Mouse (Mus musculus) limb, embryonic 11.5 days (tissue): ENCODE measurements around the gene Kank1. TPM values are rescaled to one million over a fixed set of nuclear protein-coding genes. Genes with fewer than 3 reads are reported as not detected.

Experiments
- ATAC-seq: fragments of 200-750 bp; cut with Nextera tagmentation; 2 replicates; pipeline ENCODE4 v1.8.0; 2017; ENCODE audit warnings: low read depth; ENCODE audit not compliant: insufficient number of reproducible peaks, low FRiP score, low TSS enrichment
- DNase-seq: peaks from one replicate; pipeline ENCODE4 v3.0.0-alpha.2; 2015; ENCODE audit warnings: low spot score
- H3K27ac ChIP-seq: fragments of 300-500 bp; sonication (generic); replicated peaks from 2 replicates; pipeline ENCODE4 v1.5.1; 2014; ENCODE audit warnings: low read depth, mild to moderate bottlenecking, low read length
- H3K27me3 ChIP-seq: fragments of 300-500 bp; sonication (generic); 2 replicates; pipeline ENCODE4 v1.6.1; 2014; ENCODE audit warnings: mild to moderate bottlenecking, low read length, mixed read lengths; ENCODE audit not compliant: control insufficient read depth, insufficient read depth
- H3K36me3 ChIP-seq: fragments of 300-500 bp; sonication (generic); 2 replicates; pipeline ENCODE4 v1.6.1; 2014; ENCODE audit warnings: mild to moderate bottlenecking, low read length, moderate library complexity, mixed read lengths; ENCODE audit not compliant: control insufficient read depth, insufficient read depth
- H3K4me1 ChIP-seq: fragments of 300-500 bp; sonication (generic); 2 replicates; pipeline ENCODE4 v1.6.1; 2014; ENCODE audit warnings: low read length, mixed read lengths; ENCODE audit not compliant: control insufficient read depth, insufficient read depth
- H3K4me2 ChIP-seq: fragments of 300-500 bp; sonication (generic); 2 replicates; pipeline ENCODE4 v1.6.1; 2014; ENCODE audit warnings: low read depth, mild to moderate bottlenecking, moderate library complexity; ENCODE audit not compliant: severe bottlenecking
- H3K4me3 ChIP-seq: fragments of 300-500 bp; sonication (generic); 2 replicates; pipeline ENCODE4 v1.5.1; 2014; ENCODE audit warnings: low read depth, low read length
- H3K9ac ChIP-seq: fragments of 300-500 bp; sonication (generic); 2 replicates; pipeline ENCODE4 v1.6.1; 2014; ENCODE audit warnings: mild to moderate bottlenecking, low read length
- H3K9me3 ChIP-seq: fragments of 300-500 bp; sonication (generic); 2 replicates; pipeline ENCODE4 v1.6.1; 2016; ENCODE audit warnings: low read length; ENCODE audit not compliant: control insufficient read depth
- WGBS: fragments of 180-500 bp; shearing (Covaris S2); extraction: QIAGEN DNeasy Blood & Tissue Kit; methylation state at CpG from one replicate; pipeline ENCODE4 v1.1.7; 2014; 5-methylcytosine and 5-hydroxymethylcytosine counted together
- polyA plus RNA-seq: library from polyadenylated mRNA; unstranded; fragments of >200 nt; fragmentation: Nextera tagmentation; extraction: Ambion mirVana; gene quantifications from 2 replicates; pipeline ENCODE4 v1.2.1, GENCODE M21; 2014

Gene Kank1
- polyA plus RNA-seq, 1 experiment from 2014 or later = 41.7 TPM

- no peaks in the 10 kb centered on the region for H3K27me3 ChIP-seq
- ATAC-seq = no peak
- 86% methylated on average over 7 of the region's 7 CpGs for WGBS
- DNase-seq = no peak
- no peak overlapping the region for H3K4me2 ChIP-seq
- no peak overlapping the region for H3K9ac ChIP-seq
- no peaks in the 10 kb centered on the region for H3K9me3 ChIP-seq
- no peak overlapping the region for H3K27ac ChIP-seq
- H3K36me3 ChIP-seq = no peaks in the 10 kb centered on the region
- peaks cover 6% of the 10 kb centered on the region for H3K4me1 ChIP-seq
- no peak overlapping the region for H3K4me3 ChIP-seq
Measured at GRCm38 (mm10) chr19:25372794-25373193, 136.0 kb downstream of the Kank1 start.

GRCm38 (mm10) chr19:25373594-25373993, 136.8 kb downstream of the Kank1 start:
- no peaks in the 10 kb centered on the region for H3K36me3 ChIP-seq
- no peak for ATAC-seq
- H3K9me3 ChIP-seq = no peaks in the 10 kb centered on the region
- no peak overlapping the region for H3K9ac ChIP-seq
- no peak overlapping the region for H3K27ac ChIP-seq
- no peak overlapping the region for H3K4me3 ChIP-seq
- no peak overlapping the region for H3K4me2 ChIP-seq
- H3K27me3 ChIP-seq = no peaks in the 10 kb centered on the region
- WGBS = 70% methylated on average over 3 of the region's 3 CpGs
- peaks cover 6% of the 10 kb centered on the region for H3K4me1 ChIP-seq
- no peak for DNase-seq

GRCm38 (mm10) chr19:25374191-25374590, 137.4 kb downstream of the Kank1 start:
- peaks cover 6% of the 10 kb centered on the region for H3K4me1 ChIP-seq
- no peaks in the 10 kb centered on the region for H3K9me3 ChIP-seq
- H3K4me2 ChIP-seq = no peak overlapping the region
- no peaks in the 10 kb centered on the region for H3K36me3 ChIP-seq
- DNase-seq (no peak), ATAC-seq (no peak)
- H3K27ac ChIP-seq = no peak overlapping the region
- no peak overlapping the region for H3K4me3 ChIP-seq
- 61% methylated on average over 9 of the region's 9 CpGs for WGBS
- no peak overlapping the region for H3K9ac ChIP-seq
- no peaks in the 10 kb centered on the region for H3K27me3 ChIP-seq

- ATAC-seq = no peak
- Histone ChIP-seq H3K36me3 (no peaks in the 10 kb centered on the region), H3K4me3 (no peak overlapping the region), H3K27ac (peak overlapping the region; percentile 9; the same call in 1 of the 2 replicates), H3K9me3 (no peaks in the 10 kb centered on the region), H3K4me1 (peaks cover 6% of the 10 kb centered on the region), H3K27me3 (no peaks in the 10 kb centered on the region), H3K4me2 (no peak overlapping the region), H3K9ac (no peak overlapping the region)
- WGBS = 9% methylated on average over 12 of the region's 12 CpGs
- peak; percentile 39 for DNase-seq
Measured at GRCm38 (mm10) chr19:25374926-25375325, 138.2 kb downstream of the Kank1 start.

GRCm38 (mm10) chr19:25376871-25377270, 140.1 kb downstream of the Kank1 start:
- Histone ChIP-seq H3K4me1 (peaks cover 6% of the 10 kb centered on the region), H3K36me3 (no peaks in the 10 kb centered on the region), H3K4me3 (no peak overlapping the region), H3K9ac (no peak overlapping the region), H3K9me3 (no peaks in the 10 kb centered on the region), H3K27ac (no peak overlapping the region), H3K4me2 (no peak overlapping the region), H3K27me3 (no peaks in the 10 kb centered on the region)
- WGBS = 82% methylated on average over 13 of the region's 13 CpGs
- ATAC-seq (no peak), DNase-seq (no peak)

GRCm38 (mm10) chr19:25380675-25381074, 143.9 kb downstream of the Kank1 start:
- no peaks in the 10 kb centered on the region for H3K9me3 ChIP-seq
- DNase-seq (no peak), ATAC-seq (no peak)
- H3K27ac ChIP-seq = no peak overlapping the region
- H3K36me3 ChIP-seq = no peaks in the 10 kb centered on the region
- H3K9ac ChIP-seq = no peak overlapping the region
- no peak overlapping the region for H3K4me2 ChIP-seq
- no peak overlapping the region for H3K4me3 ChIP-seq
- 91% methylated on average over 9 of the region's 9 CpGs for WGBS
- H3K27me3 ChIP-seq = no peaks in the 10 kb centered on the region
- peaks cover 7% of the 10 kb centered on the region; the same call in 1 of the 2 replicates for H3K4me1 ChIP-seq

- no peak overlapping the region for H3K4me2 ChIP-seq
- peaks cover 7% of the 10 kb centered on the region; the same call in 1 of the 2 replicates for H3K4me1 ChIP-seq
- no peak overlapping the region for H3K4me3 ChIP-seq
- DNase-seq (no peak), ATAC-seq (no peak)
- no peaks in the 10 kb centered on the region for H3K9me3 ChIP-seq
- no peak overlapping the region for H3K27ac ChIP-seq
- H3K36me3 ChIP-seq = no peaks in the 10 kb centered on the region
- H3K9ac ChIP-seq = no peak overlapping the region
- WGBS = 62% methylated on average over 7 of the region's 7 CpGs
- H3K27me3 ChIP-seq = no peaks in the 10 kb centered on the region
Measured at GRCm38 (mm10) chr19:25381972-25382371, 145.2 kb downstream of the Kank1 start.

GRCm38 (mm10) chr19:25382494-25382893, 145.7 kb downstream of the Kank1 start:
- no peak for DNase-seq
- Histone ChIP-seq H3K4me2 (no peak overlapping the region), H3K4me1 (peaks cover 7% of the 10 kb centered on the region; the same call in 1 of the 2 replicates), H3K9ac (no peak overlapping the region), H3K9me3 (no peaks in the 10 kb centered on the region), H3K36me3 (no peaks in the 10 kb centered on the region), H3K27me3 (no peaks in the 10 kb centered on the region), H3K4me3 (no peak overlapping the region), H3K27ac (no peak overlapping the region)
- WGBS = 94% methylated on average over 6 of the region's 6 CpGs
- no peak for ATAC-seq
